ENCODE assay signal across 8 mouse cellular contexts in the genomic region with DNA sequence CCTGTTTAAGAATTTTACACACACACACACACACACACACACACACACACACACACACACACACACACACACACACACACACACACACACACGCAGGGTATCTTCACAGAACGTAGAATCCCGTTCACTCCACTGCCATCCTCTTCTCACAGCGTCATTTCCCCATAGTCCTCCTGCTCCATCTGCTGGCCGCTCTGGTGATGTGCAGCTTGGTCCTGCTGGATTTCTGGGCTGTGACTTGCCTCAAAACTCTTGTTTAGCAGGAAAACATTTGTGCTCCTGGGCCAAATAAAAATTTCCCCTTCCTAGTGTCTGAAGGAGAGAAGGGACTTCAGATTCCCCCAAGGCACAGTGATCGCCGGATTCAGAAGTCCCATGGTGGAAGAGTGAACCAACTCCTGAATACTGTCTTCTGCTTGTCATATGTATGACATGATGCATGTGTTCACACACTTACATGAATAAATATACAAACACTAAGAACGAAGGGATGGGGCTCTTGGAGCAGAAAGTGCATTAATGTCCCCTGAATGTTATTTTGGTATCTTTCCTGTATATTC. TPM values are rescaled to one million over a fixed set of nuclear protein-coding genes. Genes with fewer than 3 reads are reported as not detected.
DNase-seq lines count a peak whose midpoint lies in the region; ATAC-seq and TF ChIP-seq lines count a peak whose summit lies in the region.

No protein-coding gene starts in this region.

- H3K9me3 ChIP-seq in E14TG2a.4 (ENCODE audit: low read length), result no peaks in the 10 kb centered on the region
- H3K9me3 ChIP-seq in forebrain, embryonic 11.5 days (ENCODE audit: control insufficient read depth, low read length), result no peaks in the 10 kb centered on the region
- no peaks in the 10 kb centered on the region for H3K9me3 ChIP-seq in heart, embryonic 16.5 days (replicated peaks; ENCODE audit: control insufficient read depth, low read length)
- no peaks in the 10 kb centered on the region for H3K9me3 ChIP-seq in liver, embryonic 16.5 days (replicated peaks; ENCODE audit: control insufficient read depth, low read length)
- no peaks in the 10 kb centered on the region for H3K9me3 ChIP-seq in neural tube, embryonic 12.5 days
- H3K9me3 ChIP-seq in stomach, postnatal 0 days (ENCODE audit: control insufficient read depth, low read length), result no peaks in the 10 kb centered on the region

- H3K4me1 ChIP-seq in E14TG2a.4 (replicated peaks; ENCODE audit: low read depth, low read length), result peaks cover 40% of the 10 kb centered on the region
- H3K4me1 ChIP-seq in forebrain, embryonic 11.5 days (replicated peaks; ENCODE audit: control insufficient read depth, insufficient read depth, low read length), result peaks cover 4% of the 10 kb centered on the region; the same call in 1 of the 2 replicates
- H3K4me1 ChIP-seq in heart, embryonic 16.5 days (ENCODE audit: control insufficient read depth, insufficient read depth, low read length), result peaks cover 4% of the 10 kb centered on the region
- H3K4me1 ChIP-seq in liver, embryonic 16.5 days (ENCODE audit: control insufficient read depth, low read depth, low read length), result peaks cover 3% of the 10 kb centered on the region; the same call in 1 of the 2 replicates
- peaks cover 6% of the 10 kb centered on the region; the same call in 1 of the 2 replicates for H3K4me1 ChIP-seq in neural tube, embryonic 12.5 days
- H3K4me1 ChIP-seq in stomach, postnatal 0 days (replicated peaks; ENCODE audit: control insufficient read depth, insufficient read depth), result 0 out of 2 replicates have a peak, but pooled peaks cover 3% of the 10 kb centered on the region

- peaks cover 30% of the 10 kb centered on the region for H3K27me3 ChIP-seq in E14TG2a.4 (ENCODE audit: insufficient read depth, low read length)
- H3K27me3 ChIP-seq in forebrain, embryonic 11.5 days (ENCODE audit: control insufficient read depth, insufficient read depth, low read length), result peaks cover 2% of the 10 kb centered on the region; the same call in 1 of the 2 replicates
- peaks cover 11% of the 10 kb centered on the region for H3K27me3 ChIP-seq in heart, embryonic 16.5 days (ENCODE audit: control insufficient read depth, insufficient read depth, low read length)
- H3K27me3 ChIP-seq in liver, embryonic 16.5 days (ENCODE audit: control insufficient read depth, insufficient read depth, low read depth, low read length), result peaks cover 7% of the 10 kb centered on the region; the same call in 1 of the 2 replicates
- H3K27me3 ChIP-seq in neural tube, embryonic 12.5 days (replicated peaks), result peaks cover 4% of the 10 kb centered on the region
- no peaks in the 10 kb centered on the region for H3K27me3 ChIP-seq in stomach, postnatal 0 days (ENCODE audit: control insufficient read depth, insufficient read depth, low read length)

- H3K4me3 ChIP-seq in E14TG2a.4 (replicated peaks; ENCODE audit: low read length), result peak overlapping the region; percentile 76
- H3K4me3 ChIP-seq in forebrain, embryonic 11.5 days (ENCODE audit: low read depth, low read length), result peak overlapping the region; percentile 51
- H3K4me3 ChIP-seq in heart, embryonic 16.5 days (ENCODE audit: low read length), result peak overlapping the region; percentile 78
- H3K4me3 ChIP-seq in liver, embryonic 16.5 days (ENCODE audit: low read depth, low read length), result peak overlapping the region; percentile 69
- no peak overlapping the region for H3K4me3 ChIP-seq in neural tube, embryonic 12.5 days
- H3K4me3 ChIP-seq in stomach, postnatal 0 days (ENCODE audit: low read depth, low read length), result peak overlapping the region; percentile 46

- peak overlapping the region; percentile 95 for H3K4me2 ChIP-seq in forebrain, embryonic 11.5 days (ENCODE audit: low read depth, low read length, severe bottlenecking)
- H3K4me2 ChIP-seq in heart, embryonic 16.5 days (ENCODE audit: low read depth, low read length), result peak overlapping the region; percentile 87
- H3K4me2 ChIP-seq in liver, embryonic 16.5 days (ENCODE audit: low read depth, low read length), result peak overlapping the region; percentile 83
- H3K4me2 ChIP-seq in neural tube, embryonic 12.5 days (replicated peaks), result peak overlapping the region; percentile 88
- H3K4me2 ChIP-seq in stomach, postnatal 0 days (replicated peaks; ENCODE audit: low read depth), result peak overlapping the region; percentile 80

- no peak overlapping the region; the same call in 1 of the 2 replicates for H3K9ac ChIP-seq in forebrain, embryonic 11.5 days (ENCODE audit: low read length)
- peak overlapping the region; percentile 74; the same call in 1 of the 2 replicates for H3K9ac ChIP-seq in heart, embryonic 16.5 days (ENCODE audit: low read length)
- H3K9ac ChIP-seq in liver, embryonic 16.5 days (ENCODE audit: low read depth, low read length), result peak overlapping the region; percentile 65
- H3K9ac ChIP-seq in neural tube, embryonic 12.5 days, result peak overlapping the region; percentile 53; the same call in 1 of the 2 replicates
- peak overlapping the region; percentile 56; the same call in 1 of the 2 replicates for H3K9ac ChIP-seq in stomach, postnatal 0 days (ENCODE audit: low read length)

- no peaks in the 10 kb centered on the region for H3K36me3 ChIP-seq in E14TG2a.4 (ENCODE audit: insufficient read depth, low read length)
- no peaks in the 10 kb centered on the region for H3K36me3 ChIP-seq in forebrain, embryonic 11.5 days (ENCODE audit: control insufficient read depth, insufficient read depth, low read length)
- H3K36me3 ChIP-seq in heart, embryonic 16.5 days (ENCODE audit: control insufficient read depth, insufficient read depth), result no peaks in the 10 kb centered on the region
- no peaks in the 10 kb centered on the region for H3K36me3 ChIP-seq in liver, embryonic 16.5 days (ENCODE audit: control insufficient read depth, insufficient read depth)
- H3K36me3 ChIP-seq in neural tube, embryonic 12.5 days, result no peaks in the 10 kb centered on the region
- H3K36me3 ChIP-seq in stomach, postnatal 0 days (ENCODE audit: control insufficient read depth, insufficient read depth, low read length), result no peaks in the 10 kb centered on the region

- peak; percentile 77 for DNase-seq in c-Kit-positive CD71-positive TER-119-negative erythroid progenitor cells, embryonic 14.5 days (ENCODE audit: low read depth)
- DNase-seq in forebrain, embryonic 11.5 days (ENCODE audit: low spot score), result peak; percentile 87
- peak; percentile 73 to 79 for DNase-seq in kidney, postnatal 25 days
- DNase-seq in stomach, postnatal 0 days (ENCODE audit: low spot score), result peak; percentile 82

- ATAC-seq in forebrain, embryonic 11.5 days (replicated peaks; ENCODE audit: low FRiP score), result peak; percentile 71
- ATAC-seq in heart, embryonic 16.5 days (replicated peaks; ENCODE audit: extremely low read depth, insufficient read depth, low FRiP score), result peak; percentile 61
- peak; percentile 62 for ATAC-seq in liver, embryonic 16.5 days (ENCODE audit: low read depth)
- ATAC-seq in neural tube, embryonic 12.5 days (ENCODE audit: low FRiP score, low read depth), result peak; percentile 75
- ATAC-seq in stomach, postnatal 0 days (ENCODE audit: low FRiP score, low TSS enrichment), result peak; percentile 75

- H3K27ac ChIP-seq in forebrain, embryonic 11.5 days (ENCODE audit: low read depth, low read length), result no peak overlapping the region
- H3K27ac ChIP-seq in heart, embryonic 16.5 days (ENCODE audit: low read length), result peak overlapping the region; percentile 57; the same call in 1 of the 2 replicates
- H3K27ac ChIP-seq in liver, embryonic 16.5 days (ENCODE audit: low read length), result no peak overlapping the region
- H3K27ac ChIP-seq in neural tube, embryonic 12.5 days, result no peak overlapping the region
- no peak overlapping the region for H3K27ac ChIP-seq in stomach, postnatal 0 days (replicated peaks)

- 2% methylated on average over 8 of the region's 8 CpGs for WGBS in forebrain, embryonic 11.5 days
- 1% methylated on average over 8 of the region's 8 CpGs for WGBS in heart, embryonic 16.5 days
- WGBS in liver, embryonic 16.5 days (ENCODE audit: insufficient replicate concordance), result under 1% methylated on average over 8 of the region's 8 CpGs
- under 1% methylated on average over 8 of the region's 8 CpGs for WGBS in neural tube, embryonic 12.5 days
- WGBS in stomach, postnatal 0 days, result under 1% methylated on average over 8 of the region's 8 CpGs

- peak; percentile 94 for TF ChIP-seq CTCF in E14TG2a.4 (conservative IDR thresholded peaks at IDR 0.05; ENCODE audit: low read length)
- peak; percentile 95 for TF ChIP-seq CTCF in stomach, postnatal 0 days (IDR thresholded peaks at IDR 0.05; ENCODE audit: low read depth)

- TF ChIP-seq EP300 in stomach, postnatal 0 days (optimal IDR thresholded peaks at IDR 0.05), result no peak

RNA-seq across cellular contexts. Expression of a gene that starts 12.6 kb away (rescaled TPM):
- polyA plus RNA-seq in forebrain, embryonic 11.5 days (2014; fragmentation: Nextera tagmentation; extraction: Ambion mirVana), result not detected in 2 replicates
- not detected in 2 replicates for polyA plus RNA-seq in heart, embryonic 16.5 days (2015; fragmentation: Nextera tagmentation; extraction: Ambion mirVana)
- not detected in 2 replicates for polyA plus RNA-seq in liver, embryonic 16.5 days (2015; fragmentation: Nextera tagmentation; extraction: Ambion mirVana)
- polyA plus RNA-seq in neural tube, embryonic 12.5 days (2016; fragmentation: Nextera tagmentation; extraction: Ambion mirVana), result not detected in 2 replicates
- 0.85 and 1.1 TPM in 2 replicates for polyA plus RNA-seq in stomach, postnatal 0 days (2015; fragmentation: Nextera tagmentation; extraction: Ambion mirVana)

RNA-seq across cellular contexts. Expression of a gene that starts 17.6 kb away (rescaled TPM):
- polyA plus RNA-seq in forebrain, embryonic 11.5 days (2014; fragmentation: Nextera tagmentation; extraction: Ambion mirVana), result not detected in 2 replicates
- polyA plus RNA-seq in heart, embryonic 16.5 days (2015; fragmentation: Nextera tagmentation; extraction: Ambion mirVana), result not detected in 2 replicates
- polyA plus RNA-seq in liver, embryonic 16.5 days (2015; fragmentation: Nextera tagmentation; extraction: Ambion mirVana), result not detected in 2 replicates
- polyA plus RNA-seq in neural tube, embryonic 12.5 days (2016; fragmentation: Nextera tagmentation; extraction: Ambion mirVana), result not detected in 2 replicates
- not detected in 2 replicates for polyA plus RNA-seq in stomach, postnatal 0 days (2015; fragmentation: Nextera tagmentation; extraction: Ambion mirVana)

RNA-seq across cellular contexts. Expression of a gene that starts 25.8 kb away (rescaled TPM):
- polyA plus RNA-seq in forebrain, embryonic 11.5 days (2014; fragmentation: Nextera tagmentation; extraction: Ambion mirVana), result not detected in 2 replicates
- polyA plus RNA-seq in heart, embryonic 16.5 days (2015; fragmentation: Nextera tagmentation; extraction: Ambion mirVana), result not detected in 2 replicates
- not detected in 2 replicates for polyA plus RNA-seq in liver, embryonic 16.5 days (2015; fragmentation: Nextera tagmentation; extraction: Ambion mirVana)
- polyA plus RNA-seq in neural tube, embryonic 12.5 days (2016; fragmentation: Nextera tagmentation; extraction: Ambion mirVana), result not detected in 2 replicates
- polyA plus RNA-seq in stomach, postnatal 0 days (2015; fragmentation: Nextera tagmentation; extraction: Ambion mirVana), result not detected in 2 replicates

RNA-seq across cellular contexts. Expression of a gene that starts 32.1 kb away (rescaled TPM):
- polyA plus RNA-seq in forebrain, embryonic 11.5 days (2014; fragmentation: Nextera tagmentation; extraction: Ambion mirVana), result not detected in 2 replicates
- not detected in 2 replicates for polyA plus RNA-seq in heart, embryonic 16.5 days (2015; fragmentation: Nextera tagmentation; extraction: Ambion mirVana)
- not detected in 2 replicates for polyA plus RNA-seq in liver, embryonic 16.5 days (2015; fragmentation: Nextera tagmentation; extraction: Ambion mirVana)
- polyA plus RNA-seq in neural tube, embryonic 12.5 days (2016; fragmentation: Nextera tagmentation; extraction: Ambion mirVana), result not detected in 2 replicates
- not detected in 2 replicates for polyA plus RNA-seq in stomach, postnatal 0 days (2015; fragmentation: Nextera tagmentation; extraction: Ambion mirVana)

RNA-seq across cellular contexts. Expression of a gene that starts 40.2 kb away (rescaled TPM):
- not detected in 2 replicates for polyA plus RNA-seq in forebrain, embryonic 11.5 days (2014; fragmentation: Nextera tagmentation; extraction: Ambion mirVana)
- polyA plus RNA-seq in heart, embryonic 16.5 days (2015; fragmentation: Nextera tagmentation; extraction: Ambion mirVana), result not detected in 2 replicates
- not detected in 2 replicates for polyA plus RNA-seq in liver, embryonic 16.5 days (2015; fragmentation: Nextera tagmentation; extraction: Ambion mirVana)
- polyA plus RNA-seq in neural tube, embryonic 12.5 days (2016; fragmentation: Nextera tagmentation; extraction: Ambion mirVana), result not detected in 2 replicates
- not detected in 2 replicates for polyA plus RNA-seq in stomach, postnatal 0 days (2015; fragmentation: Nextera tagmentation; extraction: Ambion mirVana)
